8 mouse cellular contexts compared by ENCODE assay signal in the genomic region with DNA sequence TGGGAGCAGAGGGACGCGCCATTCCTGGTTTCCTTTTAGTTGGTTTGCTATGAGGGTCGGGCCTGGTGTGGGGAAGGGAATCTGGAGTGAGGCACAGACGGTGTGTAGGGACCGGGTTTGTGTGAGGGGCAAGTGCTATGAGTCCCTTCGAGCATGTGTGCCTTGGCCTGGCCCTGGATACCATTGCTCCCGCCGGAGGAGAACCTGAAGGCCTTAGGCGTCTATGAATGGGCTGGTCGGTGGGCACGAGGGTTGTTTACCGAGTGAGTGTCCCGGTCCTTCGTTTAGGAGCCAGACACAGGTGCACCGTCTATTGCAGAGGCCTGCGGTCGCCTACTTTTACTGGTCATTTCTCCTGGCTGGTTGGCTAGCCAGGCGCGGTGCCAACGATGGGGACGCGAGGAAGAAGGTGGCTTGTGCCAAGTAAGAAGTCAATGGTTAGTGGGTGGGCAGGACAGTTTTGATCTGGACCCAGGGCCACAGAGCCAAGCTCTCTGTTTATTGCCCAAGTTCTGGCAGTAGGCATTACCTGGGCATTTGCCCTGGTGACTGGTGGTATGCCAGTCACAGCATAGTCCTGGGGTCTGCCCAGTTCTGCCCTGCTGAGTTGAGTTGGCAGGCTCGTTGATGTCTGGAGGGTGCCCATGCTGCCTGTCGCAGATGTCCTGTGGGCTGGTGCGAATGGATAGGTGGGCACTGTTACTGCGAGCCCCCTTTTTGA. TPM values are rescaled to one million over a fixed set of nuclear protein-coding genes. Genes with fewer than 3 reads are reported as not detected.
A peak's percentile ranks its signal among the peaks of the same experiment; 100 is the strongest.
DNase-seq lines count a peak whose midpoint lies in the region; ATAC-seq lines count a peak whose summit lies in the region.

No protein-coding gene starts in this region.

- H3K9ac ChIP-seq in hindbrain, embryonic 16.5 days (ENCODE audit: low read depth, low read length) = peak overlapping the region; percentile 84
- H3K9ac ChIP-seq in stomach, embryonic 15.5 days = peak overlapping the region; percentile 46

- H3K27ac ChIP-seq in hindbrain, embryonic 16.5 days (ENCODE audit: low read depth, low read length) = peak overlapping the region; percentile 91
- peak overlapping the region; percentile 96 for H3K27ac ChIP-seq in macrophage
- H3K27ac ChIP-seq in stomach, embryonic 15.5 days = peak overlapping the region; percentile 67; the same call in 1 of the 2 replicates

- peak; percentile 53 for DNase-seq in ovary, postnatal 36 days (ENCODE audit: low spot score)
- DNase-seq in ovary, adult 18-20 months (ENCODE audit: low spot score) = no peak
- peak; percentile 99 for DNase-seq in cerebellum, adult 9-11 months
- peak; percentile 62 to 75 for DNase-seq in frontal cortex, postnatal 36 days (ENCODE audit: low spot score in 2 of 2)
- peak; percentile 59 to 66 for DNase-seq in left cerebral cortex, postnatal 14 days (ENCODE audit: low spot score in 2 of 2)

- peaks cover 46% of the 10 kb centered on the region for H3K79me2 ChIP-seq in macrophage (ENCODE audit: inconsistent target)

- no peaks in the 10 kb centered on the region for H3K27me3 ChIP-seq in hindbrain, embryonic 16.5 days (replicated peaks; ENCODE audit: control insufficient read depth, insufficient read depth, low read length)
- no peaks in the 10 kb centered on the region for H3K27me3 ChIP-seq in stomach, embryonic 15.5 days (replicated peaks)

- H3K36me3 ChIP-seq in hindbrain, embryonic 16.5 days (ENCODE audit: control insufficient read depth, insufficient read depth, low read length) = no peaks in the 10 kb centered on the region
- H3K36me3 ChIP-seq in macrophage (ENCODE audit: inconsistent target) = peaks cover 7% of the 10 kb centered on the region
- no peaks in the 10 kb centered on the region for H3K36me3 ChIP-seq in stomach, embryonic 15.5 days

- H3K4me2 ChIP-seq in hindbrain, embryonic 16.5 days (ENCODE audit: low read length) = peak overlapping the region; percentile 82
- H3K4me2 ChIP-seq in stomach, embryonic 15.5 days = peak overlapping the region; percentile 81

- peaks cover 33% of the 10 kb centered on the region for H3K4me1 ChIP-seq in hindbrain, embryonic 16.5 days (ENCODE audit: control insufficient read depth, insufficient read depth, low read depth, low read length)
- peaks cover 18% of the 10 kb centered on the region for H3K4me1 ChIP-seq in stomach, embryonic 15.5 days

- H3K9me3 ChIP-seq in hindbrain, embryonic 16.5 days (ENCODE audit: control insufficient read depth, low read length) = no peaks in the 10 kb centered on the region
- H3K9me3 ChIP-seq in stomach, embryonic 15.5 days = no peaks in the 10 kb centered on the region

- peak overlapping the region; percentile 66 for H3K4me3 ChIP-seq in hindbrain, embryonic 16.5 days (ENCODE audit: low read length)
- H3K4me3 ChIP-seq in macrophage (ENCODE audit: inconsistent target) = peak overlapping the region; percentile 98
- H3K4me3 ChIP-seq in stomach, embryonic 15.5 days (replicated peaks) = peak overlapping the region; percentile 66

- intact Hi-C loops in left cerebral cortex, postnatal 14 days (cut with DNase I) = loop anchor here (5.0 kb wide), 2 partner anchors 66 to 176 kb away; a partner anchor contains a TSS

- WGBS in hindbrain, embryonic 16.5 days = 12% methylated on average over 26 of the region's 26 CpGs
- 12% methylated on average over 26 of the region's 26 CpGs for WGBS in macrophage (ENCODE audit: missing documents)
- 20% methylated on average over 26 of the region's 26 CpGs for WGBS in stomach, embryonic 15.5 days

- ATAC-seq in hindbrain, embryonic 16.5 days = peak; percentile 50
- ATAC-seq in stomach, embryonic 15.5 days (ENCODE audit: insufficient read depth, low FRiP score, low read depth) = peak; percentile 5; the same call in 1 of the 2 replicates

RNA-seq across cellular contexts. Expression of a gene that starts 1.0 kb away (rescaled TPM):
- polyA plus RNA-seq in hindbrain, embryonic 16.5 days (2015; fragmentation: Nextera tagmentation; extraction: Ambion mirVana) = 43.4 and 49.0 TPM in 2 replicates
- 10 to 100 TPM; 71.2 to 72.2 TPM for total RNA-seq in left cerebral cortex, postnatal 14 days (2021)
- total RNA-seq in macrophage (2018; cell fraction: chromatin; rRNA removed) = 100 to 1,000 TPM in 24 of 26 experiments, 10 to 100 TPM in 2; 47.8 to 664 (median 256) TPM
- 100 to 1,000 TPM in 9 of 26 experiments, 10 to 100 TPM in 17; 31.9 to 138 (median 77.0) TPM for total RNA-seq in macrophage (2018; cell fraction: cytosol; rRNA removed)
- total RNA-seq in macrophage (2018; cell fraction: nucleus; rRNA removed) = 100 to 1,000 TPM in 20 of 26 experiments, 10 to 100 TPM in 6; 48.7 to 440 (median 191) TPM
- 42.6 to 89.8 TPM (median 86.9 TPM) in 3 replicates for polyA plus RNA-seq in macrophage (2018)
- 15.4 and 15.7 TPM in 2 replicates for polyA plus RNA-seq in stomach, embryonic 15.5 days (2015; fragmentation: Nextera tagmentation; extraction: Ambion mirVana)

RNA-seq across cellular contexts. Expression of a gene that starts 42.4 kb away (rescaled TPM):
- polyA plus RNA-seq in hindbrain, embryonic 16.5 days (2015; fragmentation: Nextera tagmentation; extraction: Ambion mirVana) = 23.2 and 26.9 TPM in 2 replicates
- total RNA-seq in left cerebral cortex, postnatal 14 days (2021) = 10 to 100 TPM; 46.0 to 56.9 TPM
- total RNA-seq in macrophage (2018; cell fraction: chromatin; rRNA removed) = not detected
- not detected for total RNA-seq in macrophage (2018; cell fraction: cytosol; rRNA removed)
- total RNA-seq in macrophage (2018; cell fraction: nucleus; rRNA removed) = not detected
- not detected in 3 replicates for polyA plus RNA-seq in macrophage (2018)
- 0.42 and 0.53 TPM in 2 replicates for polyA plus RNA-seq in stomach, embryonic 15.5 days (2015; fragmentation: Nextera tagmentation; extraction: Ambion mirVana)

Comparison
In these comparisons a context has a peak if more than half of its experiments do, and no peak if none do; other contexts are left out.
1. RNA of a gene that starts 42.4 kb away (polyA plus RNA-seq): 23.2 to 26.9 TPM in hindbrain, embryonic 16.5 days; 0.42 to 0.53 TPM in stomach, embryonic 15.5 days and not detected in macrophage; every median in the first group is over 10 times any median in the second.
2. Peak in every context shown above with its lines, with median percentiles within 50 percentile points of each other: H3K27ac ChIP-seq and H3K4me3 ChIP-seq.